Mouse (Mus musculus) E14TG2a.4 (cell line): ENCODE data around the gene Gpalpp1.

Experiments
- CTCF ChIP-seq: conservative IDR thresholded peaks from 2 replicates; pipeline ENCODE4 v1.5.1; 2014; ENCODE audit warnings: low read length
- POU5F1 ChIP-seq: IDR thresholded peaks from 2 replicates; pipeline ENCODE4 v1.6.1; 2014; ENCODE audit warnings: low read length, borderline replicate concordance

GRCm38 (mm10) chr14:76145868-76146267 is 35.3 kb upstream of the Gpalpp1 start:
- no peak for TF ChIP-seq CTCF
- no peak for TF ChIP-seq POU5F1
